Mouse (Mus musculus) ZHBTc4 (cell line): ENCODE results near the gene Gas7.

ENCODE experiments used
- DNase-seq: peaks from one replicate; pipeline ENCODE4 v3.0.0-alpha.2; 2011; ENCODE audit warnings: low read depth, low spot score

Gas7 gene

DNA sequence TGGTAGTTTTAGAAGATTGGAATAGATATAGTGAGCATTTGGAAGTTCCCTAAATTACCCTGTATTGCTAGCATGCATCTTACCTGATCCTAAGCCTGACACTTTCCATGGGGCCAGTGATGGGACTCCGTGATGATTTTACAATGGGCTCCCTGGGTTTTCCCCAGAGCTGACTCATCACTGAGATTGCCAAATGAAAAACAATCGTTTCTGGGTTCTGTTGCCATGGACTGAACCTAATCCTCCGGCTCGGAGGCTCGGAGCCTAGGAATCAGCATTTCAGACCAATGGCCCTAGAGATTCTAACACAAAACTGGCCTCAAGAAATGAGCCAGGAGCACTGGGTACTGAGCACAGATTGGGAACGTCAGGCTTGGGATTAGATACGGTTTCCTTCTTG is 167.1 kb downstream of the Gas7 start:
- DNase-seq, result no peak

GRCm38 (mm10) chr11:67627179-67627578 is 171.9 kb downstream of the Gas7 start:
- no peak for DNase-seq

GRCm38 (mm10) chr11:67628522-67628921 is 173.3 kb downstream of the Gas7 start:
- DNase-seq, result no peak

DNA sequence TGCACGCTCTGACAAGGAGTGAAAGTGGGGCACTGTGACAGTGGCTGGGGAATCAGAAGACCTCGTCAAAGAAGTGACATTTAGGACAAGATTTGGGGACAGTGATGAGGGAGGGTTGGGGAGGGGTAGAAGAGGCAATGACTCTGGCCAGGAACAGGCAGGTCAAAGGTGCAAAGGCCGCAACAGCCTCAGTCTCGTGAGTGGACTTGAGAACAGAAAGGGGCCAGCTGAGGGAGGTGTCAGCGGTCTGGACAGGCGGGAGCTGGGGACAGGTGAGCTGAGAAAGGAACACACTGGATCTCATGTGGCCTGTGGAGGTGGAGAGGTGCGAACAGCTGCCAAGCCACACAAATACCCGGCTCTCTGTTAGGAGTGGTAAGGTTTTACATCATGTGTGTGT is 177.7 kb downstream of the Gas7 start:
- no peak for DNase-seq

GRCm38 (mm10) chr11:67633620-67634229 is 178.5 kb downstream of the Gas7 start:
- no peak for DNase-seq

- no peak for DNase-seq
These were observed 181.0 kb downstream of the Gas7 start for GRCm38 (mm10) chr11:67636201-67636600.

GRCm38 (mm10) chr11:67636905-67637586 is 181.8 kb downstream of the Gas7 start:
- DNase-seq, result no peak

DNA sequence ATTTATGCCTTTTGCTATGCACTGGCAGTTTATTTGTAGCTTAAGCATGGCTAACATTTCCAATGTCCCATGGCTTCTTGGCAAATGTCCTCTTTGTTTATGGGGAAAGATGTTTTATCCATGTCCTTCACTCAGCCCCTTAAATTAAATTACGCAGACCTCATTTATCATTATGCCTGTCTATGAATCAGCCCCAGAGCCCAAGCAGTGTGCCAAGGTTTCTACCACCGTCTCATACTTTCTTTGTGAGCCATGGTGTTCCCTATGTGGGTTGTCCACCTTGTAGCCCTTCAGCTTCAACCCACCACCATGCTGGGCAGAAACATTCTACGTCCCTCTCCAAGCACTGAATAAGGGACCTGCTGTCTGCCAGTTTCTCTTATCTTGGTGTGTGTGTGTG is 183.2 kb downstream of the Gas7 start:
- no peak for DNase-seq

- DNase-seq, result no peak
These were observed 185.1 kb downstream of the Gas7 start for GRCm38 (mm10) chr11:67640299-67640698.

- no peak for DNase-seq
These were observed 187.2 kb downstream of the Gas7 start for GRCm38 (mm10) chr11:67642421-67642820.

DNA sequence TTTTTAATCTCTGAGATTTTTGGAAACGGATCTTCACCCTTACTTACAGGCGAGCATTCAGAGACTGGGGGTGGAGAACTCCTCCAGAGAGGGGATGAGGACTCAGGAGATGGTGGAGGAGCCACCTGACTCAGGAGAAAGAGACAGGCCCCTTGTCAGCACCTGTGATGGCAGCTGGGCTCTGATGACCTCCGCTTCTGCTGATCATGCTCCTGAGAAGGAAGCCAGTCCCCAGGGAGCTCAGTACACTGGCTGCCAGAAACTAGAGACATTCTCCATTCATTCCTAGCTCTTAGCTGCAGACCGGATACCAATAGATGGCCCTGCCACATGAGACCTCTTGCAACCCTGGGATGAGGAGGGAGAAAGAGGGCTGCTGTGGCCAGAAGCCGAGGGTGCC is 187.6 kb downstream of the Gas7 start:
- no peak for DNase-seq

GRCm38 (mm10) chr11:67643465-67643864 is 188.2 kb downstream of the Gas7 start:
- DNase-seq, result no peak

DNA sequence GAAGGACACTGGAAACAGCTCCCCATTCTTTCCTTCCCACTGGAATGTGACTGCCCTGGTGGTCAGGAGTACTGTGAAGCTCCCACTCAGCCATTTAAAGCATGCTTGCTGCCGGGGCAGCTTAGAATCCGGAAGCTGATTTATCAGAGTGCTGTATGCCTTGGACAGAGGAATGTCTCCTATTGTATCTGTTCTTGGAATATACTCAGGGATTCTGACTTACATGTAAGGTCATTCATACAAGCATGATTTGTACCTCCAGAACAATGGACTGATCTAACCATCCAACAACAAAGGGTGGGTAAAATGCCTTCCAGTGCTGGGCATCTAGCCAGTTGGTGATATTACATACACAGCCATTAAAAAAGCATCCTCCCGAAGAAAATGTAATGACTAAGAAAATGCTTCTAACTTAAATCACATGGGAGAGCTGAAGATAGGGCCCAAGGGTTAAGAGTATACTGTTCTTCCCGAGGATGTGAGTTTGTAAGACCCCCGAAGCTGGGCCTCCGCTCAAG is 189.5 kb downstream of the Gas7 start:
- no peak for DNase-seq

GRCm38 (mm10) chr11:67647745-67648144 is 192.5 kb downstream of the Gas7 start:
- DNase-seq, result peak; percentile 73

DNA sequence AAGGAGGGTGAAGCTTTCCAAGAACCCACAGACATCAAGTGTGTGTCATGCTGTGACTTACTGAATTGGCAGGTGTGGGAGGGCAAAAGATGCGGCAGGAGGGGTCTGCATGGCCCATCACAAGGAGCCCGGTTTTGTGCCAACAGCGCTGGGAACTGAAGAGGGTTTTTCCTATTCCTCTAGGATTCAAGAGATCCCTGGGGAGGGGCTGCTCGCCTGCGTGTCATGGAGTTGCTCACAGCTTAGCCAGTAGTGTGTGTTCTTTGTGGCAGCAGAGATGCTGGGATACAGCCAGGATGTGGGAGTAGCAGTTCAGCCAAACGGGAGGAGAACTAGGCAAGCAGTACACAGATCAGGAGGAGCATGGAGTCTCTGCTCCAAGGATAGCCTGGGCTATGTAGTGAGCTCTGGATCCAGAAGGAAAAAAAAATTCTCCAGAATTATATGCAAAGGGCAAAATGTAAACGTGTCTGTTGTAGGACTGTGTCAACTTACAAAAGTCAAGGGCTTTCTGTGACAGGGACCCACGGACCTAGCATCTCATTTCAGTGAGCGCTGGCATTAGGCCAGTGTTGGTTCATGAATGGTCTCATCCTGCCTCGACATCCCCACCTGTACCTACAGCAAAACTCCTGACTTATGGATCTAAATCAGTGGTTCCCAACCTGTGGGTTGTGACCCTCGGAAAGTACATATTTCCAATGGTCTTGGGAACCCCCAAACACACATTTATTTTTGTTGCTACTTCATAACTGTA is 193.6 kb downstream of the Gas7 start:
- DNase-seq, result no peak

- DNase-seq, result peak; percentile 51
These were observed 194.9 kb downstream of the Gas7 start for GRCm38 (mm10) chr11:67649971-67650707.

DNA sequence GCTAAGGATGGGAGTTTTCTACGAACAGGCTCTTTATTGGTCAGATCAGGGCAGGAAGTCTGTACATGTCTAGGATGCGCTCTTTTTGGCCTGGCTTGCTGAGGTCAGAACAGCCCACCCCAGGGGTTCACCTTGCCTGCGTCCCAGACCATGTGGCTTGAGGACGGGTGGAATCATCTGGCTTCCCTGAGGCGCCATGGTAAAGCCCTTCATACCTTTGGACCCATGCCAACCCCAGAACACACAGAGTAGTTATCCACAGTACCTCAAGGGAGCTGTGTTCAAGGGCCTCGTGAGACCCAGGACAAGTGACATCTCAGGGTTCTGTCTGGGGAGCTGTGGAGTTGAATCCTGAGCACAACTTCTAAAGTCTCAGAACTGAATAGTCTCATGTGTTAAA is 196.5 kb downstream of the Gas7 start:
- DNase-seq, result no peak

- peak; percentile 79 for DNase-seq
These were observed 197.1 kb downstream of the Gas7 start for GRCm38 (mm10) chr11:67652194-67652892.

DNA sequence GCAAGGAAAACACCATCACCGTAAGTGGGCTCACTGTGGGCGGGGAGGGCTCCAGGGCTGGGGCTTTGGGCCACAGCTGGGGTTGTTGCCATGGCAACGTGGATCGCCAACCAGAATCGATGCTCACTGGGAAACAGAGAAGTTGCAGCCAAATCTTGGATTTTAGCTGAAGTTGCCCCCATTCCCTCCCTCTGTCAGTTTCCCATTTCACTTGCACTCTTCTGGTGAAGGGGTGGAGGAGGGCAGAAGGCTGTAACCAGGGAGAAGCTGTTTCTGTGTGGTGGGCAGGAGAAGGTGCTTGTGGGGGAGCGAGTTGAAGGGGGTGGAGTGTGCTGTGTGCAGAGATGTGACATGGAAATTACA is 197.6 kb downstream of the Gas7 start:
- DNase-seq, result peak; percentile 43

DNA sequence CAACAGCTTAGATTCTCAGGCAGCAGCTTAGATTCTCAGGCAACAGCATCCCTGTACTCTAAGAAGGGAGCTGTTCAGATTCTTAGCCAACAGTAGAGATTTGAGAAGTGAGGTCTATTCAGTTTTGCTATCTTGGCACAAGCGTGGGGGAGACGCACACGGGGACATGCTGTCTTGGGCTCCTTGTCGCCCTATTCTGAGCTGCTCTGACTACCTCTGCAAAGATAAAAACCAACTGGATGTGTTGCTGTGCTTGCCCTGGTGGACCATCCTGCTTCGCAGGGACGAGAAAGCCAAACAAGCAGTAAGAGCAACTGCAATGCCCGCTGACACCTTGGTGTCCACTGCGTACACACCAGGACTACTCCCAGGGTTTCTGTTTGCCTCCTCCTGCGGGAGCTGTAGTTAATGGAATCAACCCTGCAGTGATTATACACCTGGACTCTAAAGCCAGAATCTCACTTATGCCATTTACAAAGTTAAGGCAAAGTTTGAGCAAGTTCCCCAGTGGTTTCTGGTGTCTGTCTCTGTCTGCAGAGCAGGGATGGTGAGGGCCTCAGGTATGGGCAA is 198.4 kb downstream of the Gas7 start:
- no peak for DNase-seq

DNA sequence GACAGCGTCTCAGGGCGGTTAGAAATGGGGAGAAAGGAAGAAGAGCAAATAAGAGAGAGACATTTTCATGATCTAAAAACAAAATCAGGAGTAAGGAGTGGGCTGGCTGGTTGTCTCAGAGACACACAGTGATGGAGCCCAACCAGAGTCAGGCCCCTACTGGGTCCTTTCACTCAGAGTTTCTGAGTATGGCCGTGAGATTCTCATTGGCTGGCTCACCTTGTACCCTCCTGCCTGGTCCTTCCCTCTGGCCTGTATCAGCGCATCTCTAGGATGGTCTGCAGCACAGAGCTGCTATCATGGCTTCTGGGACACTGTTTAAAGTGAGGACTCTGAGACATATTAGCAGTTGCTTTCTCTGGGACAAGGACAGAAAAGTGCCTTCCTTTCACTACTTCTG is 199.3 kb downstream of the Gas7 start:
- DNase-seq, result no peak
